Mouse (Mus musculus) thymus, postnatal 4 days (tissue): Measurements from ENCODE around the gene Slc9a1.

Source experiments
- DNase-seq: peaks from one replicate; pipeline ENCODE4 v3.0.0; 2021

Gene Slc9a1

GRCm38 (mm10) chr4:133375812-133376577, 6.5 kb downstream of the Slc9a1 start:
- DNase-seq, result peak; percentile 36

GRCm38 (mm10) chr4:133378236-133379045, 8.9 kb downstream of the Slc9a1 start:
- peak; percentile 76 for DNase-seq

GRCm38 (mm10) chr4:133379046-133379347, 9.5 kb downstream of the Slc9a1 start:
- DNase-seq, result no peak

- no peak for DNase-seq
Observed at GRCm38 (mm10) chr4:133379861-133380260, 10.4 kb downstream of the Slc9a1 start.

- DNase-seq, result no peak
Observed at GRCm38 (mm10) chr4:133380532-133380931, 11.0 kb downstream of the Slc9a1 start.

GRCm38 (mm10) chr4:133381141-133381540, 11.6 kb downstream of the Slc9a1 start:
- no peak for DNase-seq

- DNase-seq, result no peak
Observed at GRCm38 (mm10) chr4:133386061-133386797, 16.7 kb downstream of the Slc9a1 start.

GRCm38 (mm10) chr4:133387053-133387452, 17.5 kb downstream of the Slc9a1 start:
- DNase-seq, result no peak

- DNase-seq, result no peak
Observed at GRCm38 (mm10) chr4:133388781-133389552, 19.5 kb downstream of the Slc9a1 start.

- no peak for DNase-seq
Observed at GRCm38 (mm10) chr4:133390042-133390441, 20.5 kb downstream of the Slc9a1 start.

- no peak for DNase-seq
Observed at GRCm38 (mm10) chr4:133390585-133390984, 21.1 kb downstream of the Slc9a1 start.

- DNase-seq, result no peak
Observed at GRCm38 (mm10) chr4:133391185-133392040, 21.9 kb downstream of the Slc9a1 start.

GRCm38 (mm10) chr4:133394981-133395573, 25.6 kb downstream of the Slc9a1 start:
- DNase-seq, result no peak

- DNase-seq, result no peak
Observed at GRCm38 (mm10) chr4:133396079-133396478, 26.6 kb downstream of the Slc9a1 start.

GRCm38 (mm10) chr4:133397299-133397698, 27.8 kb downstream of the Slc9a1 start:
- no peak for DNase-seq

- no peak for DNase-seq
Observed at GRCm38 (mm10) chr4:133397961-133398360, 28.5 kb downstream of the Slc9a1 start.

GRCm38 (mm10) chr4:133398619-133399018, 29.1 kb downstream of the Slc9a1 start:
- DNase-seq, result no peak

- DNase-seq, result no peak
Observed at GRCm38 (mm10) chr4:133399509-133399908, 30.0 kb downstream of the Slc9a1 start.

GRCm38 (mm10) chr4:133400098-133400497, 30.6 kb downstream of the Slc9a1 start:
- DNase-seq, result no peak

GRCm38 (mm10) chr4:133402011-133402410, 32.5 kb downstream of the Slc9a1 start:
- peak; percentile 41 for DNase-seq

GRCm38 (mm10) chr4:133403611-133404228, 34.2 kb downstream of the Slc9a1 start:
- DNase-seq, result no peak
